Mouse (Mus musculus): ENCODE measurements around the gene Tmem119.

Tmem119 gene

GRCm38 (mm10) chr5:113800280-113800679 is at the start of gene Tmem119:
Gene Tmem119, minus strand, starts transcription at chr5:113800516.
- DNase-seq (ENCODE audit: low spot score in 2 of 2), result no peak

- no peak for DNase-seq (ENCODE audit: low spot score in 2 of 2)
These were observed 47.3 kb upstream of the Tmem119 start for GRCm38 (mm10) chr5:113847636-113848035.

- no peak for DNase-seq (ENCODE audit: low spot score in 2 of 2)
These were observed 46.3 kb upstream of the Tmem119 start for GRCm38 (mm10) chr5:113846656-113847055.

GRCm38 (mm10) chr5:113845627-113846026 is 45.3 kb upstream of the Tmem119 start:
- no peak for DNase-seq (ENCODE audit: low spot score in 2 of 2)

GRCm38 (mm10) chr5:113844721-113845120 is 44.4 kb upstream of the Tmem119 start:
- DNase-seq (ENCODE audit: low spot score in 2 of 2), result no peak

- no peak for DNase-seq (ENCODE audit: low spot score in 2 of 2)
These were observed 43.8 kb upstream of the Tmem119 start for GRCm38 (mm10) chr5:113844106-113844505.

- DNase-seq (ENCODE audit: low spot score in 2 of 2), result no peak
These were observed 42.6 kb upstream of the Tmem119 start for GRCm38 (mm10) chr5:113842906-113843305.

- no peak for DNase-seq (ENCODE audit: low spot score in 2 of 2)
These were observed 41.9 kb upstream of the Tmem119 start for GRCm38 (mm10) chr5:113842244-113842643.

- no peak for DNase-seq (ENCODE audit: low spot score in 2 of 2)
These were observed 41.2 kb upstream of the Tmem119 start for GRCm38 (mm10) chr5:113841243-113842225.

- no peak for DNase-seq (ENCODE audit: low spot score in 2 of 2)
These were observed 40.1 kb upstream of the Tmem119 start for GRCm38 (mm10) chr5:113840443-113840842.

- no peak for DNase-seq (ENCODE audit: low spot score in 2 of 2)
These were observed 36.6 kb upstream of the Tmem119 start for GRCm38 (mm10) chr5:113836961-113837360.

- no peak for DNase-seq (ENCODE audit: low spot score in 2 of 2)
These were observed 33.1 kb upstream of the Tmem119 start for GRCm38 (mm10) chr5:113833316-113833947.

GRCm38 (mm10) chr5:113832490-113832901 is 32.2 kb upstream of the Tmem119 start, which contains the start of gene Selplg:
Gene Selplg, minus strand, starts transcription at chr5:113832644.
- no peak for DNase-seq (ENCODE audit: low spot score in 2 of 2)

GRCm38 (mm10) chr5:113831741-113832140 is 31.4 kb upstream of the Tmem119 start:
- DNase-seq (ENCODE audit: low spot score in 2 of 2), result no peak

- no peak for DNase-seq (ENCODE audit: low spot score in 2 of 2)
These were observed 30.5 kb upstream of the Tmem119 start for GRCm38 (mm10) chr5:113830796-113831195.

GRCm38 (mm10) chr5:113830292-113830643 is 30.0 kb upstream of the Tmem119 start:
- DNase-seq (ENCODE audit: low spot score in 2 of 2), result no peak

- DNase-seq (ENCODE audit: low spot score in 2 of 2), result no peak
These were observed 29.4 kb upstream of the Tmem119 start for GRCm38 (mm10) chr5:113829566-113830291.

- no peak for DNase-seq (ENCODE audit: low spot score in 2 of 2)
These were observed 28.2 kb upstream of the Tmem119 start for GRCm38 (mm10) chr5:113828481-113828880.

- no peak for DNase-seq (ENCODE audit: low spot score in 2 of 2)
These were observed 27.7 kb upstream of the Tmem119 start for GRCm38 (mm10) chr5:113827991-113828411.

- no peak for DNase-seq (ENCODE audit: low spot score in 2 of 2)
These were observed 26.3 kb upstream of the Tmem119 start for GRCm38 (mm10) chr5:113826619-113827018.

- no peak for DNase-seq (ENCODE audit: low spot score in 2 of 2)
These were observed 25.2 kb upstream of the Tmem119 start for GRCm38 (mm10) chr5:113825558-113825957.

GRCm38 (mm10) chr5:113824228-113824627 is 23.9 kb upstream of the Tmem119 start:
- no peak for DNase-seq (ENCODE audit: low spot score in 2 of 2)

Data from right cerebral cortex, postnatal 36 days (tissue).